Mouse (Mus musculus): ENCODE results near the gene Itpr3.

DNA sequence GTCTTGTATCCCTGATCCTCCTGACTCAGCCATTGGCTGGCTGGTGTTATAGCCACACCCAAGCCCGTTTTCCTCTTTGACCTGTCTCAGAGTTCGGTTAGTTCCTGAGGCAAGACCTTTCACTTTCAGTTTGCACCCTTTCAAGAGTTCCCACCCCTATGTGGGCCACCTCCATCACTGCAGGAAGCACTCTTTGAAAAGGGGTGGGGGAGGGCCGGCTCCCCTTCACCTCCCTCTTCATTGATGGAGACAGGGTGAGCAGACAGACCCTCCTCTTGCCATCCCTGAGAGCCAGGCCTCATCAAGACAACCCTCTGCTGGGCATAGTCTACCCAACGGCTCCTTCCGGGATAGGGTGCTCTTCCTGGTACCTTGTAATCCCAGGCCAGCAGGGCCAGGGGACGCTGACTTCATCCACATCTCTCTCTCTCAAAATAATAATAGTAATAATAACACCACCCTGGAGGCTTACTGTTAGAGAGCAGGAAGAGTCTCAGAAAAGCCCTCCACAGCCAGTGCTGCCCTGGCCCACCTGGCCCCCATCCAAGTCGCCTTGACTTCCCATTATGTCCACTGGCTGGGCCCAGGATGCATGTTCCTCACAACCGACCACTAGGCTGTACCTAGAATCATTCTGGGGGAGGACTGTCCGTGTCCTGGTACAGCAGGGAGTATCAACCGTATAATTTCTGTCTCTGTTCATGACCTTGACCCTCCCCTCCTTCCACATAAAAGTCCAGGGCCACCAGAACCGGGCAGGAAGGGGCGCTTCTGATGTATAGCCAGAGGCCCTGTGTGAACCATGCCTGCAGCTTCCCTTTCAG, 29.4 kb upstream of the Itpr3 start:
- TF ChIP-seq CTCF (IDR thresholded peaks at IDR 0.05; ENCODE audit: low read depth): no peak
- TF ChIP-seq EP300 (IDR thresholded peaks at IDR 0.05; ENCODE audit: low read depth): no peak

Data from liver, postnatal 0 days (tissue).